Mouse (Mus musculus): ENCODE data around the gene Ccdc175.
A peak's percentile ranks its signal among the peaks of the same experiment; 100 is the strongest.

The Ccdc175 gene

DNA sequence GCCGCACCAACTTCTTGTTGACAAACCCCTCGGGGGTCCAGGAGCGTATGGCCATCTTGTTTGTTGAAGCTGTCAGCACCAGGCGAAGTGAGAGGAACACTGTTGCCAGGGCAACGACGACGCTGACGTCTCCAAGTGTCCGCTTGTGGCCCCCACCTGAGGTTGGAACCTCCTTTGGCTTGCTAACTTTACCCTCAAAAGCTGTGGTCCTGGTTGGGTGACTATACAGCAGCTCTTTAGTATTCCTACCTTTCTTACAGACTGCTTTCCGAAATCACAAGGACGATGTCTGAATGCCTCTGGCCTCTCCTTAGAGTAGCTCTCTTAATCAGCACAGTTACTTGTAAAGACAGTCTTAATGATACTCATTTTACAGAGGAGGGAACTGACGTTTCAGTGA is at the start of gene Ccdc175:
TSS of gene Ccdc175 (minus strand) at position 101 of the 400 bp plus-strand sequence.
- no peak for DNase-seq (ENCODE audit: low spot score)

DNA sequence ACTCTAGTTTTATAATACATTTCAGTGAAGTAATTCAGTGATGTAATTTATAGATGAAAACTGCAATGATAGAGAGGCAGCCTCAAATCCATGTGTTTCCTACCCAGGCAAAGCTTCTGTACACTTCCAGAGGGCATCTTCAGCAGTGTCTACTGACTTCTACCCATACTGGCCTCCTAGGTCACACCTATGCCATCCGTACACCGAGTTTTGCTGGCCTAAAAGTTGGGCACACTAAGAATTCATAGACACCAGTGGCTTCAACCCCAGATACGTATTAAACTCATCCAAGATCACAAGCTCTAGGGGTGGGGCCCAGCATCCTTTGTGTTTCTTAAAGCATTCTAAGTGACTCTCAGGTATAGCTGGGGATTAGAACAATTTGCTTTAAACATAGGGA is 49.3 kb upstream of the Ccdc175 start:
- no peak for DNase-seq (ENCODE audit: low spot score)

DNA sequence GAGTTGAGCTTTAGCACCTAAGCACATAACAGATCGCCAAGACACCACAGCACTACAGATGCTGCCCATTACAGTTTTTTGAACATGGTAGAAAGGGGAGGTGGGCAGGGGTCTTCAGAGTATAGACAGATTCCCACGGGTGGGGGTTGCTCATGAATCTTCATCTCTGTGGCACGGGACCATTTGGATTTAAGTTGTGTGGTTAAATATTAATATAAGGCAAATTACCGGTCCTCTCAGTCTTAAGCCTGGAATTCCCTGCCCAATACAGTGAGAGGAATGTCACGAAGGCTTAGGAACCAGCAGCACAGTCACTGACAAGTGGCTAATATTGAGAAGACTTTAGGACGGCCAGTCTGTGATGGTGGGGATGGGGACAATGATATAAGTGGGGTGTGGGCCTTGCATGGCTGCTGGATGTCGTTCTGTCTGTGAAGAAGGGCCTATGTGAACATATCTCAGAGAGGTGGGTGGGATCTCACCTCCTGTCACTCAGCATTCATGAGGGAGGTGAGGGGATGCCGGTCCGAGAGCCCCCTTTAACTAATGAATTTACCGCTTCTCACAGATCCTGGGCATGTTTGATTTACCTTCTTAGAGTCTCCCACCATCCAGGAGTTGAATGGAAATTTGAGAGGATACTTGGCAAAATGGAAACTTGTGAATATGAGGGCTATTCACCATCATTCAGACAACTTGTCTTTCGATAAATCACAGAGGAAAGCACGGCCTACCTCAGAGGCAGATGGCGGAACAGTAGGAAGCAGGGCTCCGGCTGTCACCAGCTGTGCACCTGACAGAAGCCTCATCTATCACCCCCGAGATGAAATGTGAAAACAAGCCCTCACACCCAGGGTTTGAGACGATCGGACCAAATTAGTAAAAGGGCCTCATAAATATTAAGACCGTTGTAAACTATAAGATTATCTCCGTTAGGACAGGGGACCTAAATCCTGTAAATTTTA is 48.3 kb upstream of the Ccdc175 start:
- DNase-seq (ENCODE audit: low spot score): no peak

DNA sequence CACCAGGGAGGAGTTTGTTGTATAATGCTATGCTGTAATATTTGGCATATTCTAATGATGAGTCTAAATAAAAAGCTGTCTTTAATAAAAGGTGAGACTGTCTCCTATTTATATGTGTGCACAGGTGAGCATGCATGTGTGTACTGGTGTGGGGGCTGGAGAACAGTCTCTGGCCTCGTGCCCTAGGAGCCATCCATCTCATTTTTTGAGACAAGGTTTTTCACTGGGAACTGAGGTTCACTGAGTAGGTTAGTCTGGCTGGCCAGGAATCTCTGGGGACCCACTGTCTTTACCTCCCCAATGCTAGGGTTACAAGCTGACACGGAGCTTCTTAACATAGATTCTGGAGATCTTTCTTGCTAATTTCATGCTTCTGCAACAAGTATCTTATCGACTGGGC is 47.3 kb upstream of the Ccdc175 start:
- DNase-seq (ENCODE audit: low spot score): no peak

DNA sequence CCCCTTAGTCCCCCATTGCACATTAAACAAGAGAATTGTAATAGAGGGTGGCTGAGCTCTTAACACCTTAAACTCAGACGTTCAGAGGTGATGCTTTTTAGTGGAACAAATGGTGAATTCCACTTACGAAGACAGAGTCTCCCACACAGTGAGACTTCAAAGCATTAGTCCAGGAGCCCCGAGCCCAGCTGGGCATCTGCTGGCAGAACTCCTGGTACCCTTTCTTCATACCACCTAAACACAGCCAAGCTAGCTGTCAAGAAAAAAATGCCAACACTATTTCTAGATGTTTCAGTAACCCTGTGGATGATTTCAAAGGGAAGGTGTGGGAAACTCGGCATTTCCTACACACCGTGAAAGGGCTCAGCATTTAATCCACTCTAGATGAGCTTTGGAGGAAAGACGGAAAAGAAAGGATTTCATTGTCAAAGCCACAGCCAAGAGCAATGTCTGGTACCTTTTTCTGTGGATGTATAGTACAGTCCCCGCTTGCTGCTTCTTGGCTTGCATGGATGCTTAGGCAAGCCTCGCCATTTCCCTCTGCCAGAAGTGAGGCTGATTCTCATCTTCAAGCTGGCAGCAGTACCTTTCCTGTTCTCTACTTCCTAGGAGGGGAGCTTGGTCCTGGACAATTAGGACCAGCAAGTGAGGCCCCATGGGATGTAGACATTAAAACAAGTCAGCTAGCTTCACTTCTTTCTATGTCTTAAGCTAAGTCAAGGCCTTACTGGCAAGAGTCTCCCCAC is 44.8 kb upstream of the Ccdc175 start:
- no peak for DNase-seq (ENCODE audit: low spot score)

DNA sequence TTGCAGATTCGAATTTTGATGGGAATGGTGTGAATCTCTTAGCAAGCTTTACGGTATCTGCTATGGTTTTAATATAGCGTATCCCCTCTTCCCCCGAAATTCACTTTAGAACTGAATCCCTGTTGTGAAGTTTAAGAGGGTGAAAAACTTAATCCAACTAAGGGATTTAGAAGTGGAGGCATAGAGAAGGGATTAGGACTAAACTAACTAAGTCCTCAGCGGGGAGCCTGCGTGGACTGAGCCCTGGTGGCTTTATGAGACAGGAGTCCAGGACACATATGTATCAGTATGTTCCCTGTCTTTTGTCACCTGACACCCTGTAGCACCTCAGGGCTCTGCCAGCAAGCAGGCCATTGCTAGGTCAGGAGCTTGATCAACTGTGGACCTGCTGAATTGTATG is 42.9 kb upstream of the Ccdc175 start:
- DNase-seq (ENCODE audit: low spot score): no peak

DNA sequence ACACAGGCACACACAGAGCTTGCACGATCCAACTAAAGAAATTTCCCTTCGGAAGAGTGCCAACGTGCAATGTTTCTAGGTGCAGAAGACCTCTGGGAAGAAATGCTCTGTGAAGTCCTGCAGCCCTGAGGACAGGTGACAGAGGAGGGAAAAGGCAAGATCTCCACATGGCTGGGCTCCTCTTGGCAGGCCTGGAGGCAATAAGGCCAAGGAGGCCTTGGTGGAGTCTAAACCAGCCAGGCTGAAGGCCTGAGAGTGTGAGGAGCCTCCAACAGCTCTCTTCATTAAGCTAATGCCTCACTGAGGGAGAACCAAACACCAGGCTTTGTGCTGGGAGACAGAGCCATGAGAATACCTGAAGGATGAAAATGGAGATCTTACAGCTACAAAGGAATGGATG is 40.5 kb upstream of the Ccdc175 start:
- DNase-seq (ENCODE audit: low spot score): no peak

DNA sequence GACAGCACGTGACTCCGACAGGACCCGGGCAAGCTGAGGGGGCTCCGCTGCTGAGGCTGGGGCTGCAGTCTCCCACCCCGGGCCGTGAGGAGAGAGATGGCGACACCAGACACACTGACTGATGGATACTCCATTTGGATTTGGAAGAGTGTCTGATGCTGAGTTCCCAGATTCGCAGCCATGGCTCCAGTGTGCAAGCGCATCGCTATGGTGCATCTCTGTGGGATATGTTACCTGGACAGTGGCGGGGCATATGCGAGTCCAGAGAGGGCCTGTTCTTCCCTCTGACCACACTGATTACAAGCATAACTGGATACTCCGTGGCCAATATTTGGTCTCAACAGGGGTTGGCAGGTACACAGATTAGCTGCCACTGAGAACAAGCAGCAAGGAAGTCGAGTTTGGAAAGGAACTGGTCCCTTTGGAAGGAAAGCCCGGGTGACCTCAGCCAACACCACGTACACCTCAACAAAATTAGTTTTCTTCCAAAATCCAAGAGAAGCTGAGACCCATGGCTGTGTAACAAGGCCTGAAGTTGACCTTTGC is 38.8 kb upstream of the Ccdc175 start:
- no peak for DNase-seq (ENCODE audit: low spot score)

DNA sequence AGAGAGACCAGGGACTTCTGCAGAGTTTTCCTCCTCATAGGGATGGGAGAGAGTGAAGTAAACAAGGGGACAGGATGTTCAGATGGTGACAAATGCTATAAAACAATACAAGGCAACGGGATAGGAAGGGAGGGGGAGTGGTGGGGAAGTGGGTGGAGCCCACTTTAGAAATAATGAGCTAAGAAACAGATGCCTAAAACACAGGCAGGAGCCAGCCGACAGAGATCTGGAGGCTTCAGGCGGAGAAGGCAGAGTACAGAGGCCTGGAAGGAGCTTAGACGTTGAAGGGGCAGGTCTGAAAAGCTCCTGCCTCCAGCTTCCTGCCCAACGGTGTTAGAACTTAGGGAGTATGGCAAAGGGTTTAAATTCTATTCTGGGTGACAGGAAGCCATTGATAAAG is 28.7 kb upstream of the Ccdc175 start:
- DNase-seq (ENCODE audit: low spot score): no peak

DNA sequence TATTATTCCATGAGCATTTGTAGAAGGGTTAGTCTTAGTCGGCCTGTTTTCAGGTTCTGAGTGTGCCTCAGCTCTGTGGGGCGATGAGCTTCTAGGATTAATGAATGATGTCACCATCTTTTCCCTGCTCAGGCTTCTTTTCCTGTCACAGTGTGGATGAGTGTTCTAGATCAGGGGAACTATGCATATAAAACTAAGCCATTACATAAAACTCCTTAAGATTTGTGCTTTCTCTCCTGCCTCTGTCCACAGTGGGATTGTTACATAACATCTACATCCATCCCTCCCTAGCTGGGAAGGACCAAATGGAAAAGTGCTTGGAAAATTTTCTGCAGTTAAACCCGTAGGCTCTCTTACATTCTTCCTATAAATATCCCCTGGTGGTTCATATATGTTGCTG is 16.0 kb upstream of the Ccdc175 start:
- DNase-seq (ENCODE audit: low spot score): no peak

DNA sequence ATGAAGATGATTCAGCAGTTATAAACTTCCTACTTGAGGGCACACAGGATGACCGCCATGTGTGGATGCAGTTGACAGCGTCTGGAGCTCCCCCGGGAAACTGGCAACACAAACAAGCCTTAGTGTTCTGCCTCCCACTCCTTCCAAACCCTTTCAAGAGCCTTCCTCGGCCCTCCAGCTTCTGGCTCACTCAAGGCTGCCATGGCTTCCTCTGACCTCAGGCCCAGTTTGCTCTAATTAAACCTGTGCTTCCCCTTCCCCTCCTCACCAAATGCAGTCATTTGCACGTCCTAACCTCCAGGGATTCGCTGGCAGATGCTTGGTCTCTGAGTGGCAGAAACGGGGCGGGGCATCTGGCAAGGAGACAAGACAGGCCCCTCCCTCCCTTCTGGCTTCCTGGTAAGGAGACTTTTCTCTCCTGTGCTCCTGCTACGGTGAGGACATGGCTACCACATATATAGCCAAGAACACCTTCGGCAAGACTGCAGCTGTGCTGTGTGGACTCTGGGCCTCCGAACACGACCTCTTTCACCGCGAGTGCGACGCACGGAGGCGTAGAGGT is 13.2 kb upstream of the Ccdc175 start:
- no peak for DNase-seq (ENCODE audit: low spot score)

DNA sequence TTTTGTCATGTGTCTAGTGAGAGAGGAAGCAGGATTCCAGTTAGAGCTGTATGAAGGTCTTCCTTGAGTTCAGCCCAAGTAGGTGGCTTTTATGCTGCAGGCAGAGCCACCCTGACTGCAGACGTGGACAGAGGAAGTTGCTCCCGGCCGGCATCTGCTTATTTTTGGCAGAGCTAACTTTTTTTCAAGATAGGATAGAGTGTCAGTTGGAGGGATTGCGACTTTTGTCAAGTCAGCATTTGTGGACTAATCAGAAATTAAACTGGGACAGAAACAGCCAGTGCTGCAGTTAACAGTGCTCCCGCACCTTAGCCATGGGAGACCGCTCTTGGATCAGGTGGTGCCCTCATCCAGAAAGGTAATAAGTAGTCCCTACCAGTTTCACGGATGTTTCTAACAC is 12.6 kb upstream of the Ccdc175 start:
- no peak for DNase-seq (ENCODE audit: low spot score)

DNA sequence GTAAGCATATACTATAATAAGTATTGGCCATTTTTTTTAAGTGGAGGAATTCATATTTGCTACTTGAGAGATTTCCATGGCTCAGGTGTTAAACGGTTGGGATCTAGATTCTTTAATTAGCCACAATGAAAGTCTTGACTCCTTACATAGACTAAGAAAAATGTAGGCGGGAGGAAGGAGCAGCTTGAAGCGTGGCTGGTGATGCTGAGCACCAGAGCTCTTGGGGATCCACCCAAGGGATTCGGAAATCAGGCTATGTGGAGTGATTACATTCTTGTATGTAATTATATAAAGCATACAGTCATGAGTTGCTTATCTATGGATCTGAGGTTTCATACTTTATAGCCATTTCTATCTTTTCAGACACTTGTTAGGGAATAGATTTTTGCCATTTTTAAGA is 5.3 kb downstream of the Ccdc175 start:
- DNase-seq (ENCODE audit: low spot score): no peak

DNA sequence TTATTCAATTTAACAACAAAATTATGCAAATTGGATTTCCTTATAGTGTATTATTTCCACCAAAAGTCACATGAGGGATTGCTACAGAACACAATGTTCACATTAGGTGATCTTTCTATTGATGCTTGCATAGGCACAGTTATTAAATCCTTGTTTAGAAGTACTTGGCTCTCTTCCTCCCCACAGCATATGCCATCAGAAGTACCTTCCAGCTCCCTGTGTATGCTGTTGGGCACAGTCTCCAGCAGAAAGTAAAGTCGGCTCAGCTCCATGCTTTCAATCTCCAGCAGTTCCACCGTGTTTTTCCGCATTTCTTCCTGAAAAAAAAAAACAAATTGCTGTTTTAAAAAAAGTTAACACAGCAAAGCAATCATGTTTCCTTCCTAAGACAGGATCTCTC is 6.5 kb downstream of the Ccdc175 start:
- no peak for DNase-seq (ENCODE audit: low spot score)

DNA sequence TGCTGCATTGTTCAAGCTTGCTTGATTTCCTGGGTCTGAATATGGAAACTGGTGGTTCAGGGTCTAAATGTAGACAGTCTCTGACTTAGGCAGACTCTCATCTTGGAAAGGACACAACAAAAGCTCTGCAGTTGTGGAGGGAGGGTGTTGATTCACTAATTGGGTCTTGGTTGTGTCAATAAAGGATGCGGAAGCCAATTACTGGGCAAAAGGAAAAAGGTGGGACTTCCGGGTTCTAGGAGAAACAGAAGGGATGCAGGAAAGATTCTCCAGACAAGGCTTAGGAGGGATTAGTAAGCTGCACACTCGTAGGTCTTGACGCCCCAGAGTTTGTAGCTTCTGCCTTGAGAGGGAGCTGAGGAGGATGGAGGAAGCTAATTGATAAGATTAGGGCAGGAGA is 26.4 kb downstream of the Ccdc175 start:
- DNase-seq (ENCODE audit: low spot score): no peak

DNA sequence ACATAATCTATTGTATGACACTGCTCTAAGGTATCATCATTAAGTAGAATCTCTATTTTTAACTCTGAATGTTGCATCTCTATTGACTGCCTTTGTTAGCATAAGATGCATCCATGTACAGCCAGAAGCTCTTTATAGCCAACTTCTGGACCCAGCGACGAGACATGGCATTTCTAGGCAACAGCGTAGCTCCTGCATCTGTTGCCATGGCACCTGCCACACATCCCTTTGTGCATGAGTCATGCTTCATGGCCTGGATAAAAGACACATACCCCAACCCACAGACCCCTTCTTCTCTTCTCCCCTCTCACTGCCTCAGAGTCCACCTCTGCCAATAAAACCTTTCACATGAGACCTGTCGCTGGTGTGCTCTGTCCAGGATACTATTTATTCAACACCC is 34.0 kb downstream of the Ccdc175 start:
- DNase-seq (ENCODE audit: low spot score): no peak

DNA sequence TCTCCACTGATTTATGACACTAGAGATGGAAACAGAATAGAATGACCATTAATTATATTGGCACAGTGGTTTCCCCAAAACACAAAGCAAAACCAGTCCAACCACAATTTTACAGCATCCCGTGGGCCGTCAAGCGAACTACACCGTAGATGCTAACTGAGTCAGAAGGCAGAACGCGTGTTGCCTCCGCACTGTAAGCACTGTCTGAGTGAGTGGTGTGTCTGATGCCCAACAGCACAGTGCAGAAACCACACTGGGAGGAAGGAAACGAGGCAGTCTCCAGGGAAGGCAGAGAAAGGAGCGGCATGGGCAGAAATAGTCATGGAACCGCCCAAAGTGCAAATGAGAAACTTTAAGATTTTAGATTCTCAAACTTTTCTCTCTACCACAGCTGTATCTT is 55.6 kb downstream of the Ccdc175 start:
- no peak for DNase-seq (ENCODE audit: low spot score)

DNA sequence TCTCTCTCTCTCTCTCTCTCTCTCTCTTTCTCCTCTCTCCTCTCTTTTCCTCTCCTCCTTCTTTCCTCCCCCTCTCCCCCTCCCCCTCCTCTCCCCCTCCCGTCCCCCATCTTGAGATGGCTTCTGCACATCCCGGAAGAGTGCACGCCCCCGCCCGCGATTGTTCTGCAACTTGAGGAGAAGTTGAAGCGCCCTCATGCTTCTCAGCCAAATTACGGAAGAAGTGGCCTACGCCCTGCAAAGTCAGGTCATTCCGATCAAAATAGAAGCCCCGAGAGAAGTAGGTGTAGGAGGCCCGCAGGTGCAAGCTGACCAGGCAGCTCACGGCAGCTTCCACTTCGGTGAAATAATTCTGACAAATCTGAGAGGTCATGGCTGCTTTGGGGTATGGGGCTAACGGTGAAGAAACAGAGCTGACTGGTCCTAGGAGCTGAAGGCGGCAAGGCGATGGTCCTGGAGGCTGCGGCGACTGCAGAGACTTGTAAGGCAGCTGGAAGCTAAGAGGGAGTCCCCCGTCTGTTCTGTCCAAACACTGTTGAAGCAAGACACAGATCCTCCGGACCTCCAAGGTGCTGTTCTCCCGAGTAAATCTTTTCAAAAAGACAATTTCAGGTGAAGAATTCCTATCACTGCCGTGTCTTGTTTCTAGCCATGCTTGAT is 69.0 kb downstream of the Ccdc175 start:
- no peak for DNase-seq (ENCODE audit: low spot score)

DNA sequence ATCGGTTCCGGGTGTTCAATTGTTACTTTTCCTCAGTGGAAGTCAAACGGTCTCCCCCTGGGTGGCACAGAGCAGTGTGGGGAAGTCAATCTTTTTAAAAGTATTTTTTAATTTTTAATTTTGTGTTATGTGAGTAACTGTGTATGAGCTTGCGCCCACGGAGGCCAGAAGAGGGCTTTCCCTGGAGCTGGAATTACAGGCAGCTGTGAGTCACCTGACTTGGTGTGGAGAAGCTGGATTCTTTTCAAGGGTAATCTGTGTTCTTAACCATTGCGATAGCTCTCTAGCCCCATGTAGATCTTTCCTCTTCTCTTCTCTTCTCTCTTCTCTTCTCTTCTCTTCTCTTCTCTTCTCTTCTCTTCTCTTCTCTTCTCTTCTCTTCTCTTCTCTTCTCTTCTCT is 69.7 kb downstream of the Ccdc175 start:
- DNase-seq (ENCODE audit: low spot score): no peak

DNA sequence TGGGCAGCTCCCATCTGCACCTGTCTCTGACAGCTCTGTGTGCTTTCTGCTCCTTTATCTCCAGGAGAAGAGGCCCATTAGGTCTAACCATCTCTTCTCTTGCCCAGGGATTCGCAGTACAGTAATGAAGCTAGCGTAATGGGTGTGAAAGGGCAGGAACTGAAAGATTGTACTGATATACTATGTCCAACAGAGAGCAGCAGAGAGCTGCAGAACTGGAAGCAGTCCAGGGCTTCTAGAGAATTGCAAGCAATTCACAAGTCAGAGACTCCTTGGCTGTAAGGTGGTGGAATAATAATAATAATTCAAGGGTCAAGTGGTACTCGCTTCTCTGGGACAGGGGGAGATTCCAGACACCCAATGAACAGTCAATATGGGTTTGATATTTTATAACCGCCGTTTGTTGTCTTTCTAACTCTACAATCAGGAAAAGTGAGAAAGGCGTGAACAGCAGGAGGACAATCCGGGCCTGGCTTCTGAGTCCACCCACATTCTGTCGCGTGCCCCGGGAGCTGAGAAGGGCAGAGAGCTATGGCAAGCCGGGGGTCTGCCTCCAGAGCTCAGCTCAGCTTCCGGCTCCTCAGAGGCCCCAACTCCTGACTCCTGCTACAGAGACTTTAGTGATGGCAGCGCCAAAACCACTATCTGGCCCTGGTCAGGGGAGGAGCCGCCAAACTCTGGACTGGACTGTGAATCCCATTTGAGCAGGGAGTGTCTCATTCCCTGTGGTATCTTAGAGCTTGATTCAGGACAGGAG is 80.1 kb downstream of the Ccdc175 start:
- peak; percentile 32 for DNase-seq (ENCODE audit: low spot score)

DNA sequence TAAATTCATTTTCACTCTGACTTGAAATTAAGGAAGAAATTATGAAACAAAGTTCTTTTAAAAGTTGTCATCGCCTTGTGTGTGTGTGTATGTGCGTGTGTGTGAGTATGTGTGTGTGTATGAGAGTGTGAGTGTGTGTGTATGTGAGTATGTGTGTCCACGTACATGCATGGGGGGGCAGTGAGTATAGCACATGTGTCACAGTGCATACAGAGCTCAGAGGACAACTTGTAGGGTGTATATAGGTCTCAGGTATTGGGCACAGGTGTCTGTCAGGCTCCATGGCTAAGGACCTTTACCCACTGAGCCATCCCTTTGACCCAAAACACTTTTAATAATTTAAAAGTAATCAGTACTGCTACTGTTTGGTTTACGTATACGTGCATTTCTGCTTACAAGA is 80.8 kb downstream of the Ccdc175 start:
- no peak for DNase-seq (ENCODE audit: low spot score)
